Mouse (Mus musculus) midbrain, embryonic 11.5 days (tissue): ENCODE measurements around the gene 4921511M17Rik. TPM values are rescaled to one million over a fixed set of nuclear protein-coding genes. Genes with fewer than 3 reads are reported as not detected.
"Not testable (repeated sequence)": the region's sequence is repeated elsewhere in the genome, so short reads cannot be mapped to it uniquely, and the experiment has no call there.

Experiments used
- ATAC-seq: fragments of 200-750 bp; cut with Nextera tagmentation; 2 replicates; pipeline ENCODE4 v1.8.0; 2017; ENCODE audit warnings: moderate TSS enrichment, moderate library complexity; ENCODE audit not compliant: low FRiP score
- DNase-seq: peaks from one replicate; pipeline ENCODE4 v3.0.0; 2015; ENCODE audit warnings: low spot score; ENCODE audit errors: missing footprints
- H3K27ac ChIP-seq: fragments of 300-500 bp; sonication (generic); 2 replicates; pipeline ENCODE4 v1.5.1; 2014; ENCODE audit warnings: low read depth, low read length
- H3K27me3 ChIP-seq: fragments of 300-500 bp; sonication (generic); 2 replicates; pipeline ENCODE4 v1.6.1; 2014; ENCODE audit warnings: mild to moderate bottlenecking, low read length, moderate library complexity, mixed read lengths; ENCODE audit not compliant: control insufficient read depth, insufficient read depth
- H3K36me3 ChIP-seq: fragments of 300-500 bp; sonication (generic); 2 replicates; pipeline ENCODE4 v1.6.1; 2014; ENCODE audit warnings: mild to moderate bottlenecking, low read length, moderate library complexity, mixed read lengths; ENCODE audit not compliant: control insufficient read depth, insufficient read depth
- H3K4me1 ChIP-seq: fragments of 300-500 bp; sonication (generic); 2 replicates; pipeline ENCODE4 v1.6.1; 2014; ENCODE audit warnings: low read length; ENCODE audit not compliant: control insufficient read depth, insufficient read depth
- H3K4me2 ChIP-seq: fragments of 300-500 bp; sonication (generic); 2 replicates; pipeline ENCODE4 v1.6.1; 2014; ENCODE audit warnings: mild to moderate bottlenecking, moderate library complexity
- H3K4me3 ChIP-seq: fragments of 300-500 bp; sonication (generic); 2 replicates; pipeline ENCODE4 v1.5.1; 2014; ENCODE audit warnings: low read depth, low read length
- H3K9ac ChIP-seq: fragments of 300-500 bp; sonication (generic); 2 replicates; pipeline ENCODE4 v1.6.1; 2014; ENCODE audit warnings: low read length
- H3K9me3 ChIP-seq: fragments of 300-500 bp; sonication (generic); 2 replicates; pipeline ENCODE4 v1.6.1; 2016; ENCODE audit warnings: low read length; ENCODE audit not compliant: control insufficient read depth
- WGBS: fragments of 180-500 bp; shearing (Covaris S2); extraction: QIAGEN DNeasy Blood & Tissue Kit; methylation state at CpG from one replicate; pipeline ENCODE4 v1.1.7; 2014; 5-methylcytosine and 5-hydroxymethylcytosine counted together
- polyA plus RNA-seq: library from polyadenylated mRNA; unstranded; fragments of >200 nt; fragmentation: Nextera tagmentation; extraction: Ambion mirVana; gene quantifications from 2 replicates; pipeline ENCODE4 v1.2.1, GENCODE M21; 2014

The 4921511M17Rik gene
- polyA plus RNA-seq = not detected in 2 replicates

DNA sequence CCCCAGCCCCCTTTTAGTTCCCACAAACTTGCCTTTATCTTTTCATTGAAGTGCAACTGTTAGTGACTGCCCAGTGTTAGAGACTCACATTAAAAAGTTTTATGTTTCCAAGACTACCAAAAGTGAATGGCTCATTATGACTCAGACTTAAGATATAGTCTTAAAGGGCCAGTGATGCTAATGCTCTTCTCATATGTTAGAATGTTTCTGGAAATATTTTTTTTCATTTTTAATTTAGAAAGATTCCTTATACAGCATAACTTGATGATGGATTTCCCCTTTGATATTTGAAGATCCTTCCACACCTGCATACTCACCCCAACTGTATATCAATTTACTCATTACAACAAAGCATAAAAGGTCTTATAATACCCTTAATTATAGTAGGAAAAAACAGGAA, at the start of gene 4921511M17Rik:
Gene 4921511M17Rik, minus strand, starts transcription at position 101 of the 400 bp plus-strand sequence.
- not testable (repeated sequence) for H3K27ac ChIP-seq, H3K36me3 ChIP-seq, H3K27me3 ChIP-seq, H3K4me3 ChIP-seq, H3K4me2 ChIP-seq, DNase-seq, H3K4me1 ChIP-seq, H3K9me3 ChIP-seq, ATAC-seq, H3K9ac ChIP-seq

- not testable (repeated sequence) for H3K27ac ChIP-seq, DNase-seq, H3K9ac ChIP-seq, H3K4me2 ChIP-seq, H3K36me3 ChIP-seq, H3K4me1 ChIP-seq, H3K27me3 ChIP-seq, ATAC-seq, H3K4me3 ChIP-seq, H3K9me3 ChIP-seq
Measured at GRCm38 (mm10) chrX:154054939-154055338, 21.3 kb upstream of the 4921511M17Rik start, which contains the start of gene Gm10057. Gene Gm10057, minus strand, starts transcription at chrX:154055039.

- not testable (repeated sequence) for DNase-seq
Measured at GRCm38 (mm10) chrX:154012540-154012939, 21.1 kb downstream of the 4921511M17Rik start, which contains the start of gene Samt1. Gene Samt1, minus strand, starts transcription at chrX:154012640.

DNA sequence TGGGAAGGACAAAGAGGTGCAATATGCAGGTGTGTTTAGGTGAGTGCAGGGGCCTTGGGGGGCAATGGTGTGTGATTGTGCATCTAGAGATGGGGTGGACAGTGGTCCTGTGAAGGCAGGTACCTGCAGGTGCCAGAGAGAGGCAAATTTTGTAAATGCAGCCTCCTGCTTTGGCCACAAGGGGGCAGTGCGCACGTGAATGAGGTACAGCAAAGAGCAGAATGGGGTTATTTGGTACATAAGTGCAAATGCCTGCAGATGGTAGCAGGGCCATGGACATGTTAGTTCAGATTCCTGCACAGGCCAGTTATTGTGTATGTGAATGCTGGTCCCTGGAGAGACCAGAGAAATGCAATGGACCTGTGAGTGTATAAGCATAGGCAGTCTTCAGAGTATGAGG, 56.7 kb downstream of the 4921511M17Rik start:
- H3K27ac ChIP-seq, H3K9ac ChIP-seq, H3K4me2 ChIP-seq, DNase-seq, H3K9me3 ChIP-seq, H3K4me3 ChIP-seq, H3K4me1 ChIP-seq, H3K27me3 ChIP-seq, H3K36me3 ChIP-seq: not testable (repeated sequence)
- WGBS = no CpG with 5 or more reads among the region's 2 CpGs
- ATAC-seq = 0 out of 2 replicates have a peak, but pooled peaks have one; percentile 10

More at GRCm38 (mm10) chrX:154012540-154012939, 21.1 kb downstream of the 4921511M17Rik start, which contains the start of gene Samt1:
- H3K36me3 ChIP-seq, H3K27ac ChIP-seq, H3K4me3 ChIP-seq, H3K9me3 ChIP-seq, H3K9ac ChIP-seq, ATAC-seq, H3K4me1 ChIP-seq, H3K27me3 ChIP-seq, H3K4me2 ChIP-seq: not testable (repeated sequence)

DNA sequence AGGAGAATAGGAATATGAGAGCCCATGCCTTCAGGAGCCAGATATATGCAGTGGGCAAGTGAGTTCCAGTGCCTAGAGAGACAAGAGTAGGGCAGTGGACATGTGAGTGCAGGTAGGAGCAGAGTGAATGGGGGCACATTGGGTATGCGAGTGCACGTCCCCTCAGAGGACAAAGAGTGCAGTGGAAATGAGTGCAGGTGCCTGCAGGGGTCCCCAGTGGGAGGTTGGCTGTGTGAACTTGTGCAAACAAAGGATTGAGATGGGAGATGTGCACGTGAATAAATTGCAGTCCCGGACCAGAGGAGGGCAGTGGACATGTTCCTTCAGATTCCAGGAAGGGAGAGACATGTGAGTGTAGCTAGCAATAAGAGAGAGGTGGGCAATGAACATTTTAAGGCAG, 57.2 kb downstream of the 4921511M17Rik start:
- H3K9me3 ChIP-seq, DNase-seq, H3K27me3 ChIP-seq, H3K4me1 ChIP-seq, H3K4me2 ChIP-seq, H3K27ac ChIP-seq, ATAC-seq, H3K9ac ChIP-seq, H3K4me3 ChIP-seq, H3K36me3 ChIP-seq: not testable (repeated sequence)
- WGBS = 22% methylated on average over 4 of the region's 4 CpGs

GRCm38 (mm10) chrX:153974450-153974849, 59.2 kb downstream of the 4921511M17Rik start:
- H3K27me3 ChIP-seq = no peaks in the 10 kb centered on the region
- ATAC-seq = no peak; the same call in 1 of the 2 replicates
- no peaks in the 10 kb centered on the region for H3K36me3 ChIP-seq
- DNase-seq = no peak
- WGBS = 16% methylated on average over 2 of the region's 2 CpGs
- no peak overlapping the region for H3K4me2 ChIP-seq
- no peaks in the 10 kb centered on the region for H3K4me1 ChIP-seq
- H3K4me3 ChIP-seq = no peak overlapping the region
- H3K9me3 ChIP-seq = no peaks in the 10 kb centered on the region
- no peak overlapping the region for H3K27ac ChIP-seq
- no peak overlapping the region for H3K9ac ChIP-seq

Other genes with a start within 250 kb of the 4921511M17Rik start
- 10.6 and 11.9 TPM in 2 replicates for gene Spin2c, start 201.6 kb downstream of the 4921511M17Rik start, polyA plus RNA-seq
- gene Samt1, start 21.2 kb downstream of the 4921511M17Rik start, polyA plus RNA-seq = not detected in 2 replicates
- gene Gm10057, start 21.2 kb upstream of the 4921511M17Rik start, polyA plus RNA-seq = not detected in 2 replicates
- gene Gm15140, start 86.9 kb upstream of the 4921511M17Rik start, polyA plus RNA-seq = not detected in 2 replicates